Mouse (Mus musculus) kidney, embryonic 16.5 days (tissue): ENCODE measurements around the gene Zfr. TPM values are rescaled to one million over a fixed set of nuclear protein-coding genes. Genes with fewer than 3 reads are reported as not detected.
"Not testable (repeated sequence)": the region's sequence is repeated elsewhere in the genome, so short reads cannot be mapped to it uniquely, and the experiment has no call there.

Source experiments
- ATAC-seq: fragments of 200-750 bp; cut with Nextera tagmentation; 2 replicates; pipeline ENCODE4 v1.8.0; 2017; ENCODE audit warnings: moderate TSS enrichment; ENCODE audit not compliant: low FRiP score, low TSS enrichment
- H3K27ac ChIP-seq: fragments of 300-500 bp; sonication (generic); 2 replicates; pipeline ENCODE4 v1.5.1; 2014; ENCODE audit warnings: low read length
- H3K27me3 ChIP-seq: fragments of 300-500 bp; sonication (generic); 2 replicates; pipeline ENCODE4 v1.6.1; 2014; ENCODE audit warnings: low read length, control low read depth, mixed read lengths; ENCODE audit not compliant: insufficient read depth
- H3K36me3 ChIP-seq: fragments of 300-500 bp; sonication (generic); 2 replicates; pipeline ENCODE4 v1.6.1; 2014; ENCODE audit warnings: low read length, control low read depth, mixed read lengths; ENCODE audit not compliant: insufficient read depth
- H3K4me1 ChIP-seq: fragments of 300-500 bp; sonication (generic); 2 replicates; pipeline ENCODE4 v1.6.1; 2014; ENCODE audit warnings: low read length, control low read depth, mixed read lengths; ENCODE audit not compliant: insufficient read depth
- H3K4me2 ChIP-seq: fragments of 300-500 bp; sonication (generic); replicated peaks from 2 replicates; pipeline ENCODE4 v1.6.1; 2014; ENCODE audit warnings: low read depth, low read length
- H3K4me3 ChIP-seq: fragments of 300-500 bp; sonication (generic); 2 replicates; pipeline ENCODE4 v1.5.1; 2014; ENCODE audit warnings: mild to moderate bottlenecking, low read length
- H3K9ac ChIP-seq: fragments of 300-500 bp; sonication (generic); replicated peaks from 2 replicates; pipeline ENCODE4 v1.6.1; 2014; ENCODE audit warnings: low read length
- H3K9me3 ChIP-seq: fragments of 300-500 bp; sonication (generic); 2 replicates; pipeline ENCODE4 v1.6.1; 2016; ENCODE audit warnings: low read length, control low read depth
- WGBS: fragments of 180-500 bp; shearing (Covaris S2); extraction: QIAGEN DNeasy Blood & Tissue Kit; methylation state at CpG from one replicate; pipeline ENCODE4 v1.1.7; 2014; 5-methylcytosine and 5-hydroxymethylcytosine counted together
- polyA plus RNA-seq: library from polyadenylated mRNA; unstranded; fragments of >200 nt; fragmentation: Nextera tagmentation; extraction: Ambion mirVana; gene quantifications from 2 replicates; pipeline ENCODE4 v1.2.1, GENCODE M21; 2015

The Zfr gene
- polyA plus RNA-seq, 1 experiment from 2014 or later = 101 TPM

GRCm38 (mm10) chr15:12153747-12154146, 36.1 kb downstream of the Zfr start:
- no peak overlapping the region for H3K4me3 ChIP-seq
- no peak for ATAC-seq
- no peaks in the 10 kb centered on the region for H3K4me1 ChIP-seq
- WGBS = 89% methylated on average over 3 of the region's 3 CpGs
- H3K9ac ChIP-seq = no peak overlapping the region
- H3K4me2 ChIP-seq = no peak overlapping the region
- H3K9me3 ChIP-seq = no peaks in the 10 kb centered on the region
- no peaks in the 10 kb centered on the region for H3K27me3 ChIP-seq
- H3K27ac ChIP-seq = no peak overlapping the region
- peaks cover 62% of the 10 kb centered on the region for H3K36me3 ChIP-seq

DNA sequence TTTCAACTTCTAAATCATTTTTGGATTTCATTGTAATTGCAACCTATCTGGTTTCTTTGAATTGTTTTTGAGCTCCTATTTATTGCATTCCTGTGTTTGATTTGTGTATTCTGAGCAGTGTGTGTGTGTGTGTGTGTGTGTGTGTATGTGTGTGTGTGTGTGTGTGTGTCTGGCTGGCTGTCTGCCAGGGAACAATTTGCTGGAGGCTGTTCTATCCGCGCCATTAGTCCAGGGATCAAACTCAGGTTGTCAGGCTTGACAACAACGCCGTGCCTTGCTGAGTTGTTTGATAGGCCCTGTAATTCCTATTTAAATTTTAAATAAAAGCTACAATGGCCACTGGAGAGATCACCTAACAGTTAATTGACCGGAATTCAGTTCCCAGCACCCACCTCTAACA, 60.5 kb downstream of the Zfr start:
- Histone ChIP-seq H3K4me3 (no peak overlapping the region), H3K27ac (no peak overlapping the region), H3K9me3 (no peaks in the 10 kb centered on the region), H3K27me3 (no peaks in the 10 kb centered on the region), H3K4me1 (no peaks in the 10 kb centered on the region), H3K36me3 (peaks cover 51% of the 10 kb centered on the region), H3K9ac (no peak overlapping the region), H3K4me2 (no peak overlapping the region)
- no peak for ATAC-seq
- 77% methylated on average over 5 of the region's 5 CpGs for WGBS

GRCm38 (mm10) chr15:12181181-12181805, 63.7 kb downstream of the Zfr start:
- WGBS = 85% methylated on average over 12 of the region's 13 CpGs
- not testable (repeated sequence) for ATAC-seq

GRCm38 (mm10) chr15:12193880-12194816, 76.5 kb downstream of the Zfr start:
- 19% methylated on average over 25 of the region's 25 CpGs for WGBS
- Histone ChIP-seq H3K27me3 (no peaks in the 10 kb centered on the region), H3K4me3 (peak overlapping the region; percentile 3), H3K27ac (peak overlapping the region; percentile 80), H3K9ac (peak overlapping the region; percentile 48), H3K36me3 (peaks cover 9% of the 10 kb centered on the region), H3K4me1 (peaks cover 32% of the 10 kb centered on the region), H3K9me3 (no peaks in the 10 kb centered on the region), H3K4me2 (peak overlapping the region; percentile 47)
- ATAC-seq = peak; percentile 91

More at GRCm38 (mm10) chr15:12181181-12181805, 63.7 kb downstream of the Zfr start:
- not testable (repeated sequence) for H3K9me3 ChIP-seq, H3K4me1 ChIP-seq, H3K27me3 ChIP-seq, H3K4me3 ChIP-seq, H3K4me2 ChIP-seq, H3K9ac ChIP-seq, H3K27ac ChIP-seq
- peaks cover 39% of the 10 kb centered on the region for H3K36me3 ChIP-seq

DNA sequence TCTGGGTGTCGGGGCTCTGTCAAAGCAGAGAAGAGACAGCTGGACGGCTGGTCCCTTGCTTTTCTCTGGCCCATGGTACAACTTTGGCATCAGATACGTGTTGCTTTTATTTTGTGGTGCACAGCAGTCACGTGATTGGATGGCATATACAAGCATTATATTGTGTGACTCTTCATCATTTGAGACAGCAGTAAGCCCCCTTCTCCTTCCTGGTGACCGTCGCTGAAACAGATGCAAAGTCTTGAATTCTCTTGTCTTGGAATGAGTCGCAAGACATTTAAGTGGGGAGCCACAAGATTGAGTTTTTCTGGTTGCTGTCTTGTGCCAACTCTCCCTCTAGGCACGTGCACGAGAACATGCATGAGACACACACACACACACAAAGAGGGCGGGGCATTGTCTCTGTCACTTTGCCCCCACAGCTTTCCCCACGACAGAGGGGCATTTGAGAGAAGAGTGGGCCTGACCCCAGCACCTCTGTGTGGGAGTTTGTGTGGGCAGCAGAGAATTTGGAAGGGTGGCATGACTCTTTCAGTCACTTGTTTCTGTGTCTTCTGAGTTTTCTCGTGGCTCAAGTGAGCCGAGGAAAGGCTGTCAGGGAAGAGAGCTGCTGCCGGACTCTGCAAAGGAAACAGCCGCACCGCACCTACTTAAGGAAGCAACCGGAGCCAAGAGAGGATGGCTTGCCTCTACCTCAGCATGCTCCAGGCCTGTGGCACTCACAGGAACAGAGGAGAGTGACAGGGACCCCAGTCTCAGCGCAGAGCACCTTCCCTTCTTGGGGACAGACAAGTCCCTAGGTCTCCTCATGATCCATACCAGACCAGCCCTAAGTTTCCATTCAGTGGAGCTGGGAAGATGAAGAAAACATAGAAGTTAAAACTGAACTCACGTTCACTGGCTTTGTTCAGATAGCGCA, 77.4 kb downstream of the Zfr start:
- 40% methylated on average over 20 of the region's 20 CpGs for WGBS
- peaks cover 7% of the 10 kb centered on the region for H3K36me3 ChIP-seq
- no peak for ATAC-seq
- H3K27me3 ChIP-seq = no peaks in the 10 kb centered on the region
- peak overlapping the region; percentile 3 for H3K4me3 ChIP-seq
- no peaks in the 10 kb centered on the region for H3K9me3 ChIP-seq
- H3K4me2 ChIP-seq = peak overlapping the region; percentile 47
- H3K4me1 ChIP-seq = peaks cover 32% of the 10 kb centered on the region
- peak overlapping the region; percentile 80 for H3K27ac ChIP-seq
- H3K9ac ChIP-seq = peak overlapping the region; percentile 48

GRCm38 (mm10) chr15:12195966-12196365, 78.3 kb downstream of the Zfr start:
- 86% methylated on average over 6 of the region's 6 CpGs for WGBS

GRCm38 (mm10) chr15:12196410-12197191, 79.0 kb downstream of the Zfr start:
- Histone ChIP-seq H3K4me2 (peak overlapping the region; percentile 33; the same call in 1 of the 2 replicates), H3K9ac (no peak overlapping the region), H3K9me3 (no peaks in the 10 kb centered on the region), H3K36me3 (no peaks in the 10 kb centered on the region), H3K27ac (no peak overlapping the region), H3K27me3 (no peaks in the 10 kb centered on the region), H3K4me3 (no peak overlapping the region), H3K4me1 (peaks cover 32% of the 10 kb centered on the region)
- peak; percentile 66 for ATAC-seq
- 24% methylated on average over 22 of the region's 22 CpGs for WGBS

More at GRCm38 (mm10) chr15:12195966-12196365, 78.3 kb downstream of the Zfr start:
- Histone ChIP-seq H3K27ac (no peak overlapping the region), H3K9ac (no peak overlapping the region), H3K27me3 (no peaks in the 10 kb centered on the region), H3K4me1 (peaks cover 32% of the 10 kb centered on the region), H3K9me3 (no peaks in the 10 kb centered on the region), H3K36me3 (no peaks in the 10 kb centered on the region), H3K4me3 (no peak overlapping the region), H3K4me2 (no peak overlapping the region)
- no peak for ATAC-seq

DNA sequence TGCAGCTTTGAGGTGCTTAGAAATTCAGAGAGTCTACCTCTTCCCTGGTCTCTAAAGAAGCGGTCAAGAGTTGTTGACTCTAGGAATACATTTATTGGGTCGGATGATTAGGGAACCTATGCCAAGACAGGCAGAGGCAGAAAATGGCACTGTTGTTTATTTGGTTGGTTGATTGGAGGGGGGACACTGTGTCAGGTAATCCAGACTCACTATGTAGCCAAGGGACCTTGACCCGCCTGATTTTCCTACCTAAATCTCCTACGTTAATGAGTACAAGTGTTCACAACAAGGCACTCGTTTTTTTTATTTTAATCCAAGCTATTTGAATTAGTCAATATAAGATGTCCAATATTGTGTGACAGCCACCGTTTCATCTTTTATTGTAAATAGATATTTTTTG, 79.7 kb downstream of the Zfr start:
- ATAC-seq = no peak
- H3K9ac ChIP-seq = no peak overlapping the region
- WGBS = 86% methylated on average over 6 of the region's 6 CpGs
- no peaks in the 10 kb centered on the region for H3K9me3 ChIP-seq
- no peak overlapping the region for H3K4me2 ChIP-seq
- no peaks in the 10 kb centered on the region for H3K27me3 ChIP-seq
- H3K4me3 ChIP-seq = no peak overlapping the region
- H3K36me3 ChIP-seq = no peaks in the 10 kb centered on the region
- H3K27ac ChIP-seq = no peak overlapping the region
- H3K4me1 ChIP-seq = peaks cover 34% of the 10 kb centered on the region

GRCm38 (mm10) chr15:12200021-12200420, 82.4 kb downstream of the Zfr start:
- no peak overlapping the region for H3K4me3 ChIP-seq
- H3K4me2 ChIP-seq = no peak overlapping the region
- no peak overlapping the region for H3K9ac ChIP-seq
- H3K36me3 ChIP-seq = no peaks in the 10 kb centered on the region
- H3K27ac ChIP-seq = peak overlapping the region; percentile 71; the same call in 1 of the 2 replicates
- ATAC-seq = no peak
- WGBS = 69% methylated on average over 7 of the region's 7 CpGs
- peaks cover 24% of the 10 kb centered on the region for H3K4me1 ChIP-seq
- no peaks in the 10 kb centered on the region for H3K27me3 ChIP-seq
- no peaks in the 10 kb centered on the region for H3K9me3 ChIP-seq
